Mouse (Mus musculus): Measurements from ENCODE around the gene Rbbp8nl.

DNA sequence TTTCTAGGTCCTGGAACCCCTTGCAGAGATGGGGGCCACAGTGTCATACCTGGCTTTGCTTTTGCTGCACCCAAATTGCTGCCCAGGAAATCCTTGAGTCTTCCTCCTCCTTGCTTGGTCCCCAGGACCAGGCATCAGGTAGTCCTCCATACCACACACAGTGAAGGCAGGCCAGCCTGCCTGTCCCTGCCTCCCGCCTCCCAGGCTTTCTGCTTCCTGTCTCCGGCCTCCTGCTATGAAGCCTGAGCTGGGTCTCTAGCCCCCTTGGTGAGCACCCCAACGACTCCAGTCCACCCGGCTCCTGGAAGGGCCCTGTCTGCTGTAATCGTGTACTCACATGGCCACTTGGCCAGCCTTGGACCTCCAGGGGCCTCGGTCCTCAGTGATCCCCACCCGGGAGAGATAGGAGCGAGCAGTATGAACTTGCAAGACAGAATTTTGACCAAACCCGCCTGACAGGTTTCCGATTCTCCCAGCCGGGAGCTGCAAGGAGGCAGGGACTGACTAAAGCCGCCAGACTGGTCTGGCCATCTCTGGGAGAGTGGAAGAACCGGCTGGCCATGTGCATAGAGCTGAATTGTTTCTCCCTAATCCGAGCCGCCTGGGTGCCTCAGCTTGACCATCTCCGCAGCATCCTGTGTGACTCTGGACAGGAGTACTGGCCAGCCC lies at the start of gene Rbbp8nl:
- TF ChIP-seq CTCF (IDR thresholded peaks at IDR 0.05; ENCODE audit: low read depth): no peak
- no peak for TF ChIP-seq EP300 (IDR thresholded peaks at IDR 0.05; ENCODE audit: low read depth)

Data from heart, postnatal 0 days (tissue).